Mouse (Mus musculus) G1E (cell line): Measurements from ENCODE around the gene Padi3. TPM values are rescaled to one million over a fixed set of nuclear protein-coding genes. Genes with fewer than 3 reads are reported as not detected.

Experiments used
- ATAC-seq: 2 replicates; pipeline ENCODE4 v1.8.0; 2016; ENCODE audit warnings: mild to moderate bottlenecking; ENCODE audit not compliant: insufficient number of reproducible peaks, poor library complexity, low FRiP score, severe bottlenecking; ENCODE audit errors: extremely low read depth
- DNase-seq: peaks from one replicate; pipeline ENCODE4 v3.0.0; 2012; ENCODE audit warnings: low spot score
- H3K27me3 ChIP-seq: 2 replicates; pipeline ENCODE4 v1.6.1; 2012; ENCODE audit warnings: mild to moderate bottlenecking, low read length, inconsistent platforms; ENCODE audit not compliant: insufficient read depth
- H3K36me3 ChIP-seq: replicated peaks from 2 replicates; pipeline ENCODE3; 2012; ENCODE audit warnings: mild to moderate bottlenecking, inconsistent platforms
- H3K4me1 ChIP-seq: 2 replicates; pipeline ENCODE4 v1.6.1; 2012; ENCODE audit warnings: low read depth, low read length, inconsistent platforms, mixed read lengths; ENCODE audit not compliant: insufficient read depth
- H3K4me3 ChIP-seq: 2 replicates; pipeline ENCODE4 v1.5.1; 2012; ENCODE audit warnings: low read depth, mild to moderate bottlenecking, inconsistent platforms, low read length, moderate library complexity, mixed read lengths
- H3K9me3 ChIP-seq: replicated peaks from 2 replicates; pipeline ENCODE4 v1.6.1; 2012; ENCODE audit warnings: inconsistent platforms
- CTCF ChIP-seq: IDR thresholded peaks from 2 replicates; pipeline ENCODE4 v1.5.1; 2012; ENCODE audit warnings: low read depth, low read length, inconsistent platforms, mixed read lengths
- GATA1 ChIP-seq: IDR thresholded peaks from 2 replicates; pipeline ENCODE4 v1.6.1; 2012; ENCODE audit warnings: borderline replicate concordance, low read length, inconsistent platforms, mixed read lengths
- GATA2 ChIP-seq: IDR thresholded peaks from 2 replicates; pipeline ENCODE4 v1.6.1; 2012; ENCODE audit warnings: low read depth, low read length, inconsistent platforms, borderline replicate concordance
- POLR2AphosphoS5 ChIP-seq: IDR thresholded peaks from 2 replicates; pipeline ENCODE4 v1.6.1; 2012; ENCODE audit warnings: low read depth, low read length, inconsistent platforms; ENCODE audit not compliant: insufficient replicate concordance
- TAL1 ChIP-seq: conservative IDR thresholded peaks from 2 replicates; pipeline ENCODE4 v1.6.1; 2012; ENCODE audit warnings: low read depth, low read length, inconsistent platforms, mixed read lengths
- polyA plus RNA-seq: library from polyadenylated mRNA; stranded (reverse); fragments of >175 nt; gene quantifications from 2 replicates; pipeline ENCODE4 v1.2.3, GENCODE M21; 2012
- total RNA-seq, 2 experiments: library from RNA; stranded (forward) in 1 of 2; stranded (reverse) in 1 of 2; fragments of 200-1000 nt in 1 of 2; fragments of >200 nt in 1 of 2; fragmentation: Nextera tagmentation in 1 of 2; gene quantifications; 2 replicates each; pipeline ENCODE4 v1.2.3; 2014 to 2017

Padi3 gene
- total and polyA plus RNA-seq, 3 experiments = 1.1 to 17.6 (median 1.8) TPM

GRCm38 (mm10) chr4:140788983-140789382 is 21.5 kb downstream of the Padi3 start:
- DNase-seq (peak; percentile 27), ATAC-seq (no peak; the same call in 1 of the 2 replicates)
- no peaks in the 10 kb centered on the region for H3K27me3 ChIP-seq

GRCm38 (mm10) chr4:140788264-140788663 is 22.2 kb downstream of the Padi3 start:
- no peak for ATAC-seq

More at GRCm38 (mm10) chr4:140788983-140789382, 21.5 kb downstream of the Padi3 start:
- Histone ChIP-seq H3K4me1 (no peaks in the 10 kb centered on the region), H3K36me3 (no peaks in the 10 kb centered on the region), H3K4me3 (no peak overlapping the region), H3K9me3 (0 out of 2 replicates have a peak, but pooled peaks cover 3% of the 10 kb centered on the region)
- TF ChIP-seq POLR2AphosphoS5 (no peak), CTCF (peak; percentile 84)

GRCm38 (mm10) chr4:140787414-140787813 is 23.0 kb downstream of the Padi3 start:
- TF ChIP-seq CTCF = no peak
- no peak for TF ChIP-seq GATA2
- TF ChIP-seq TAL1 = no peak
- no peak for TF ChIP-seq GATA1
- no peak for TF ChIP-seq POLR2AphosphoS5
- no peak overlapping the region for H3K4me3 ChIP-seq
- 0 out of 2 replicates have a peak, but pooled peaks cover 3% of the 10 kb centered on the region for H3K9me3 ChIP-seq
- H3K36me3 ChIP-seq = no peaks in the 10 kb centered on the region
- DNase-seq (no peak), ATAC-seq (no peak)
- no peaks in the 10 kb centered on the region for H3K4me1 ChIP-seq
- H3K27me3 ChIP-seq = no peaks in the 10 kb centered on the region

More at GRCm38 (mm10) chr4:140788264-140788663, 22.2 kb downstream of the Padi3 start:
- TF ChIP-seq TAL1 (no peak), POLR2AphosphoS5 (no peak), CTCF (no peak), GATA2 (no peak), GATA1 (no peak)
- no peak overlapping the region for H3K4me3 ChIP-seq
- no peaks in the 10 kb centered on the region for H3K36me3 ChIP-seq
- no peak for DNase-seq
- H3K4me1 ChIP-seq = no peaks in the 10 kb centered on the region
- H3K9me3 ChIP-seq = 0 out of 2 replicates have a peak, but pooled peaks cover 3% of the 10 kb centered on the region
- no peaks in the 10 kb centered on the region for H3K27me3 ChIP-seq

- Histone ChIP-seq H3K4me3 (no peak overlapping the region), H3K4me1 (no peaks in the 10 kb centered on the region), H3K27me3 (peaks cover 3% of the 10 kb centered on the region; the same call in 1 of the 2 replicates), H3K36me3 (no peaks in the 10 kb centered on the region), H3K9me3 (0 out of 2 replicates have a peak, but pooled peaks cover 3% of the 10 kb centered on the region)
- DNase-seq (no peak), ATAC-seq (no peak)
- TF ChIP-seq GATA2 (no peak), CTCF (no peak), TAL1 (no peak), POLR2AphosphoS5 (no peak), GATA1 (no peak)
Measured at GRCm38 (mm10) chr4:140785217-140785616, 25.2 kb downstream of the Padi3 start.

- H3K9me3 ChIP-seq = 0 out of 2 replicates have a peak, but pooled peaks cover 3% of the 10 kb centered on the region
- H3K4me3 ChIP-seq = no peak overlapping the region
- H3K4me1 ChIP-seq = no peaks in the 10 kb centered on the region
- H3K36me3 ChIP-seq = no peaks in the 10 kb centered on the region
- H3K27me3 ChIP-seq = peaks cover 6% of the 10 kb centered on the region; the same call in 1 of the 2 replicates
- TF ChIP-seq GATA2 (no peak), POLR2AphosphoS5 (no peak), GATA1 (no peak), TAL1 (no peak), CTCF (no peak)
- no peak for DNase-seq
- ATAC-seq = no peak
Measured at GRCm38 (mm10) chr4:140784292-140784945, 26.0 kb downstream of the Padi3 start.

- Histone ChIP-seq H3K9me3 (0 out of 2 replicates have a peak, but pooled peaks cover 3% of the 10 kb centered on the region), H3K4me3 (no peak overlapping the region), H3K36me3 (no peaks in the 10 kb centered on the region), H3K4me1 (no peaks in the 10 kb centered on the region), H3K27me3 (peaks cover 6% of the 10 kb centered on the region; the same call in 1 of the 2 replicates)
- TF ChIP-seq CTCF (no peak), GATA1 (no peak), POLR2AphosphoS5 (no peak), TAL1 (no peak), GATA2 (no peak)
- DNase-seq (no peak), ATAC-seq (no peak)
Measured at GRCm38 (mm10) chr4:140782821-140783220, 27.6 kb downstream of the Padi3 start.
